Mouse (Mus musculus): ENCODE data around the gene Ppp1r9a. TPM values are rescaled to one million over a fixed set of nuclear protein-coding genes. Genes with fewer than 3 reads are reported as not detected.

Gene Ppp1r9a
- polyA plus RNA-seq, 1 experiment from 2014 or later: 25.2 TPM

DNA sequence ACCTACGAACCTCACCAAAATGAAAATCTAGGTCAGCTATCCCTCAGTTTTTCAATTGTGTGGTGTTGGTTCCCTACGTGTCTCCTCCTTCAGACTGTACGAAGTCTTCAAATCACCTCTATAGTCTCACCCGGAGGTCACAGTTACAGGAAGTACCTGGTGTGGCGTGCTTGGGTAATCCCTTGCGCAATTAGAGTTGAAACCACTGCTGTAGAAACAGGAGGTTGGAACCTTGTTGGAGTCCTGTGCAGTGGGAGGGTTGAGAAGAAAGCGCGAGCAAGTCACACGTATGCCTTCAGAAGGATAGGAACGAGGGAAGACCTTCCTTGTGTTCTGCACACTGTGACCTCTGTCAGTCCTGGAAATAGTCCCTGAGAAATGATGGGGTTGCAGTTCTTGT lies 70.6 kb downstream of the Ppp1r9a start:
- no peak for TF ChIP-seq CTCF (IDR thresholded peaks at IDR 0.05; ENCODE audit: low read depth)
- H3K27me3 ChIP-seq (ENCODE audit: insufficient read depth, low read length): no peaks in the 10 kb centered on the region
- no peaks in the 10 kb centered on the region for H3K36me3 ChIP-seq (ENCODE audit: insufficient read depth)
- H3K9me3 ChIP-seq (ENCODE audit: low read depth, low read length): no peaks in the 10 kb centered on the region
- ATAC-seq (ENCODE audit: insufficient read depth): no peak
- 84% methylated on average over 10 of the region's 10 CpGs for WGBS
- H3K4me2 ChIP-seq: no peak overlapping the region
- H3K4me3 ChIP-seq (ENCODE audit: low read depth, low read length): no peak overlapping the region
- H3K4me1 ChIP-seq (ENCODE audit: insufficient read depth): no peaks in the 10 kb centered on the region
- no peak overlapping the region for H3K9ac ChIP-seq
- DNase-seq: no peak
- H3K27ac ChIP-seq (ENCODE audit: low read depth): no peak overlapping the region

DNA sequence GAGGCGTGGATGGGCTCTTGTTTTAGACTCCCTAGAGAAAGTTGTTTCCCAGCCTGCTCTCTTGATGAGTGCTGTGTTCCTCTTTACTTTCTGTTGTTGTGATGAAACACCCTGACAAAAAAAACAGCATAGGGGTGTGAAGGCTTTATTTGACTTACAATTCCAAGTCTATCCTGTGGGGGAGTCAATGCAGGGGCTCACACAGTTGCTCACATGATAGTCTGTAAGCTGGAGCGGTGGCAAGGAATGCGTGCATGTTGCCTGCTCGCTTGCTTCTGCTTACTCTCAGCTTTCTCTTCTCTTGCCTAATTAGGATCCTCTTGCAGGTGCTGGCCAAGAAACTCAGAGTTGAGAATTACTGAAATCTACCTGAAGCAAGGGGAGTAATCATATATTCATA lies 74.8 kb downstream of the Ppp1r9a start:
- ATAC-seq (ENCODE audit: insufficient read depth): no peak
- Histone ChIP-seq H3K4me1 (ENCODE audit: insufficient read depth) (no peaks in the 10 kb centered on the region), H3K4me2 (no peak overlapping the region), H3K27me3 (ENCODE audit: insufficient read depth, low read length) (no peaks in the 10 kb centered on the region), H3K9ac (no peak overlapping the region), H3K4me3 (ENCODE audit: low read depth, low read length) (no peak overlapping the region), H3K9me3 (ENCODE audit: low read depth, low read length) (no peaks in the 10 kb centered on the region), H3K27ac (ENCODE audit: low read depth) (no peak overlapping the region), H3K36me3 (ENCODE audit: insufficient read depth) (no peaks in the 10 kb centered on the region)
- 0 out of 2 replicates have a peak, but pooled peaks have one; percentile 1 for TF ChIP-seq CTCF (IDR thresholded peaks at IDR 0.05; ENCODE audit: low read depth)
- 86% methylated on average over 4 of the region's 4 CpGs for WGBS
- no peak for DNase-seq

DNA sequence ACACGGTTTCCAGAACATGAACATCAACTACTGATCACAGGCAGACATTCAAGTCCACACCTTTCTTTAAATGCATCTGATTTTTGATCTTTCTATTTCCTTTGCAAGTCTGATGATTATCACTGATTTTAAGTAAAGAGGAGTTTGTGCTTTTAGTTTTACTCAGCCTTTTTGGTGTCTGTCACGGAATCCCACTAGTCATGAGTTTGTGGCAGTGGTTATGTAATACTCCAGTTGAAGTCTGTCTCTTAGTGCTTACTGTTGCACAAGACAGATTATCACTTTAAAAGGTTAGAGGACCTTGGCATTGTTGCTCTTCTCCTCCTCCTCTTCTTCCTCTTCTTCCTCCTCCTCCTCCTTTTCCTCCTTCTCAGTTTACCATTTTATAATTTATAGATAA lies 75.5 kb downstream of the Ppp1r9a start:
- Histone ChIP-seq H3K27me3 (ENCODE audit: insufficient read depth, low read length) (no peaks in the 10 kb centered on the region), H3K4me2 (no peak overlapping the region), H3K9ac (no peak overlapping the region), H3K4me3 (ENCODE audit: low read depth, low read length) (no peak overlapping the region), H3K9me3 (ENCODE audit: low read depth, low read length) (no peaks in the 10 kb centered on the region), H3K36me3 (ENCODE audit: insufficient read depth) (no peaks in the 10 kb centered on the region), H3K4me1 (ENCODE audit: insufficient read depth) (no peaks in the 10 kb centered on the region), H3K27ac (ENCODE audit: low read depth) (no peak overlapping the region)
- DNase-seq (no peak), ATAC-seq (ENCODE audit: insufficient read depth) (no peak)
- no peak for TF ChIP-seq CTCF (IDR thresholded peaks at IDR 0.05; ENCODE audit: low read depth)
- 78% methylated on average over 2 of the region's 2 CpGs for WGBS

DNA sequence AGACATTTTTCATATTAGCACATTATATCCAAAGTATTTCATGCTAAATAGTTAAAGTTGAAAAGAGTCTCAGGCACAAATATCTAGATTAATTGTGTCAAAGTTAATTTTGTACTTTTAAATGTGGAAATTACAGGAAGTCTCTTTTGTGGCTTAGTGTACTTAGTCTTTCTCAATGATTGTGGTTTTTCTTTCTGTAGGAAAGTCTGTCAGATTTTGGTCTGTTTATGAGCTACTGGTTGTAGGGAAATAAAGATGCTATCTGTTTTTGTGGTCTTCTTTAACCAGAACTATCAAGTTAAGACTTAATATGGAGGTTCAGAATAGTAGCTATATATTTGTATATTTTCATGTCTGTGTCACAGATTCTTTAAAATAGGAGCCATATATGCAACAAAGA lies 76.2 kb downstream of the Ppp1r9a start:
- DNase-seq (no peak), ATAC-seq (ENCODE audit: insufficient read depth) (no peak)
- H3K27ac ChIP-seq (ENCODE audit: low read depth): no peak overlapping the region
- no peak overlapping the region for H3K4me2 ChIP-seq
- no peaks in the 10 kb centered on the region for H3K36me3 ChIP-seq (ENCODE audit: insufficient read depth)
- H3K4me1 ChIP-seq (ENCODE audit: insufficient read depth): no peaks in the 10 kb centered on the region
- H3K27me3 ChIP-seq (ENCODE audit: insufficient read depth, low read length): no peaks in the 10 kb centered on the region
- H3K4me3 ChIP-seq (ENCODE audit: low read depth, low read length): no peak overlapping the region
- H3K9ac ChIP-seq: no peak overlapping the region
- no peak for TF ChIP-seq CTCF (IDR thresholded peaks at IDR 0.05; ENCODE audit: low read depth)
- no peaks in the 10 kb centered on the region for H3K9me3 ChIP-seq (ENCODE audit: low read depth, low read length)

DNA sequence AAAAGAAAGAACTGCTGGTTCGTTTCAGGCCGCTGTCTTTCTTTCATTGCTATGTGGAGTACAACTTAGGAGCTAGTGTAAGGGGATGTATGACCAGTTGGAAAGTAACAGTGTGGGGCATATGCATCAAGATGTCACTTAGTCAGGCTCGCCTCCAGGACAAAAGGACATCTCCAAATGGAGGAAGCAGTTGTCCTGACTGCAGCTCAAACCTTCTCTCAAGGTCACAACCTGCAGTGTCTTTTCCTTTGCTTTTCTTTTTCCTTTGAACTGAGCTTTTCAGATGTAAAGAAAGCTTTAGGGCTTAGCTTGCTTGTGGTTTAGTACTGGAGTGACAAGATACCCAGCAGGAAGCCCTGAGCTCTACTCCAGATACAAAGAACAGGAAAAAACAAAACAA lies 77.4 kb downstream of the Ppp1r9a start:
- Histone ChIP-seq H3K4me2 (no peak overlapping the region), H3K4me1 (ENCODE audit: insufficient read depth) (no peaks in the 10 kb centered on the region), H3K4me3 (ENCODE audit: low read depth, low read length) (no peak overlapping the region), H3K9me3 (ENCODE audit: low read depth, low read length) (no peaks in the 10 kb centered on the region), H3K27ac (ENCODE audit: low read depth) (no peak overlapping the region), H3K36me3 (ENCODE audit: insufficient read depth) (no peaks in the 10 kb centered on the region), H3K9ac (no peak overlapping the region), H3K27me3 (ENCODE audit: insufficient read depth, low read length) (no peaks in the 10 kb centered on the region)
- WGBS: 68% methylated on average over 3 of the region's 3 CpGs
- ATAC-seq (ENCODE audit: insufficient read depth) (no peak), DNase-seq (no peak)
- no peak for TF ChIP-seq CTCF (IDR thresholded peaks at IDR 0.05; ENCODE audit: low read depth)

DNA sequence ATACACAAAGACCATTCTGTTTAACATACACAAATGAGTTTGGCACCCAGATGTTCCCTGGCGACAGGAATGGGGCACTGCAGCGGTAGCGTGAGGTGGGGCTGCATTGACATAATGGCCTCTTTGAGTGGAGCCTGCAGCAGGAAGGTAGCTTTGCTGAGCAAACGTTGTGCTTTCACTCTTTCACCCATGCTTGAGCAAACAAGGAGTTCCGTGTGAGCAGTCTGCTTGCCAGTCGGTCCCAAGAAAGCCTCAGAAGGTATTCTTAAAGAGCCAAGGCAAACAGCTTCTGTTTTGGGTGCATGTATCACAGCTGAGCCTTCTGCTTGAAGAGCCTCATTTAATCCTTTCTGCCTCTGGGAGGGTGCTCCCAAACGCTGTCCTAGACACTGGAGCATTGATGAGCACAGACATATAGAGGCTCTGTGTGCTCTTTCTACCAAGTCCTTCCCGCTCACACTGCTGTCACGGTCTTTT lies 80.0 kb downstream of the Ppp1r9a start:
- ATAC-seq (ENCODE audit: insufficient read depth) (peak; percentile 91), DNase-seq (peak; percentile 82)
- Histone ChIP-seq H3K36me3 (ENCODE audit: insufficient read depth) (no peaks in the 10 kb centered on the region), H3K27me3 (ENCODE audit: insufficient read depth, low read length) (no peaks in the 10 kb centered on the region), H3K9ac (no peak overlapping the region), H3K4me3 (ENCODE audit: low read depth, low read length) (no peak overlapping the region), H3K4me2 (peak overlapping the region; percentile 38), H3K27ac (ENCODE audit: low read depth) (peak overlapping the region; percentile 85), H3K9me3 (ENCODE audit: low read depth, low read length) (no peaks in the 10 kb centered on the region), H3K4me1 (ENCODE audit: insufficient read depth) (no peaks in the 10 kb centered on the region)
- peak; percentile 81 for TF ChIP-seq CTCF (IDR thresholded peaks at IDR 0.05; ENCODE audit: low read depth)
- 49% methylated on average over 9 of the region's 9 CpGs for WGBS

DNA sequence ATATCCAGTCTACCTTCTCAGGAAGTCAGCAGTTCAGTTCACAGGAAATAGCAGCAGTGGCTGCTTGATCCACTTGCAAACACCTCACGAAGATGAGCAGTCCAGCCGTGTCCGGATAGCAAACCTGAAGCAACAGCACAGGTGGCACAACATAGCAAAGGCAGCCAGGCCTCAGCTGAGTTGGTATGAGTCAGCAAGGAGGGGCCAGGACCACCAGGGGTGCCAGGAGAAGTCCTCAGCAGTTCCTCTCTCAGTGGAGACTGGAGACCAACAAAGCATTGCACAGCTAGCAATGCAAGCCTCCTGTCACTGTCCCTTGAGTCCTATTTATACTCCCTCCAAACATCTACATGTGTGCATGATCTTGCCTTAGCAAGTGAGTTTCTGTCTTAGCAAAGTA lies 83.0 kb downstream of the Ppp1r9a start:
- H3K27me3 ChIP-seq (ENCODE audit: insufficient read depth, low read length): no peaks in the 10 kb centered on the region
- no peak overlapping the region for H3K9ac ChIP-seq
- H3K36me3 ChIP-seq (ENCODE audit: insufficient read depth): no peaks in the 10 kb centered on the region
- no peak overlapping the region for H3K4me3 ChIP-seq (ENCODE audit: low read depth, low read length)
- ATAC-seq (ENCODE audit: insufficient read depth) (no peak), DNase-seq (no peak)
- H3K4me2 ChIP-seq: no peak overlapping the region
- H3K9me3 ChIP-seq (ENCODE audit: low read depth, low read length): no peaks in the 10 kb centered on the region
- TF ChIP-seq CTCF (IDR thresholded peaks at IDR 0.05; ENCODE audit: low read depth): no peak
- H3K4me1 ChIP-seq (ENCODE audit: insufficient read depth): no peaks in the 10 kb centered on the region
- WGBS: 76% methylated on average over 3 of the region's 3 CpGs
- H3K27ac ChIP-seq (ENCODE audit: low read depth): no peak overlapping the region

DNA sequence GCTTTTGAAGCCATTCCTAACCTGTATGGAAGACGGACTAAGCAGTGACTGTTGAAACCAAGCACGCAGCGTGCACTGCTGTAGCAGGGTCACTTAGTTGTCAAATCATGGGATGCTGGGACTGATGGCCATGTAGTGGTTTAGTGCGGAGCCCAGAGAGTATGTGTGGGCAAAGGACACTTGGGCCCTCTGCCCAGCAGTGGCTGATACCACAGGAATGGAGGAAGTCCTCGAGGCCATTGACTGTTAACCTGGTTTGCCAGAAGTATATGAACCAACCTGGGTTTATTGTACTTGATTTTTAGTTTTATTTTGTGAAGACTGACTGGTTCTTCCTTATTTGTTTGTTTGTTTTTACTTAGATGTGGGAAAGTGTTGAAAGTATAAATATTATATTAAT lies 84.4 kb downstream of the Ppp1r9a start:
- Histone ChIP-seq H3K27me3 (ENCODE audit: insufficient read depth, low read length) (no peaks in the 10 kb centered on the region), H3K4me1 (ENCODE audit: insufficient read depth) (no peaks in the 10 kb centered on the region), H3K9me3 (ENCODE audit: low read depth, low read length) (no peaks in the 10 kb centered on the region), H3K36me3 (ENCODE audit: insufficient read depth) (no peaks in the 10 kb centered on the region), H3K9ac (no peak overlapping the region), H3K27ac (ENCODE audit: low read depth) (no peak overlapping the region), H3K4me3 (ENCODE audit: low read depth, low read length) (no peak overlapping the region), H3K4me2 (no peak overlapping the region)
- TF ChIP-seq CTCF (IDR thresholded peaks at IDR 0.05; ENCODE audit: low read depth): no peak
- ATAC-seq (ENCODE audit: insufficient read depth) (no peak), DNase-seq (no peak)
- 90% methylated on average over 5 of the region's 5 CpGs for WGBS

All from lung, embryonic 14.5 days (tissue).